Mouse (Mus musculus): ENCODE data around the gene Olfml2a.
"Not testable (repeated sequence)": the region's sequence is repeated elsewhere in the genome, so short reads cannot be mapped to it uniquely, and the experiment has no call there.

Gene Olfml2a

GRCm38 (mm10) chr2:38987371-38987770 lies 55.6 kb downstream of the Olfml2a start:
- no peak for DNase-seq (ENCODE audit: low read depth)

DNA sequence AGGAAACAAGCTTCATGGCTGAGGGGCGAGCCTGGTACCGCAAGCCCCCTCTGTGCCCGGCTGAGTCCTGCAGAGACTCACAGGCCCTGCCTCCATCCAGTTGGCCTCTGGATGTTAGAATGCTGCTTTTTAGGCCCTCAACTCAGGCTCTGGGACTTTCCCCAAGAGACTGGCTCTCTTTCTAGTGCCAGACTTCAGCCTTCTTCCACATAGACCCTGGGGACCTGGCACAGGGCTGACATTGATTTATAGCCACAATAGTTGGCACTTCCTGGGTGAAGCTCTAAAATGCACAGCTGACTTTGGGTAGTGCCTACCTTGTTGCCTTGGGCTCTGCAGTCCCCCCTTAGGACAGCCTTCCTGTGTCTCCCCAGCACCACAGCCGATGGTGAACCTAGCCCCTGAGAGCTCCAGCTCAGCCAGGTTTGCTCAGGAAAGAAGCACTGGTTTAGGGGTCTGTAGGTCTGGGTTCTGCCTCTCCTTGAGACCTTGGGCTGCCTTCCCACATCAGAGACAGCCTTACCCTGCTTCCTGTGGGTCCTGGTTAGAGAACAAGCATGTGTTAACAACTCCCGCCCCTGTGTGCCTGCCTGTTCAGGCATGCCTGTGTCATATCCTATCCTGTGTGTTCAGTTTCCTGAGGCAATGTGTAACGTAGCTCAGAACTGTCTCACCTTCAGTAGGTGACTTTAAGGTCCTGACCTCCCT lies 56.2 kb downstream of the Olfml2a start:
- DNase-seq (ENCODE audit: low read depth): no peak

DNA sequence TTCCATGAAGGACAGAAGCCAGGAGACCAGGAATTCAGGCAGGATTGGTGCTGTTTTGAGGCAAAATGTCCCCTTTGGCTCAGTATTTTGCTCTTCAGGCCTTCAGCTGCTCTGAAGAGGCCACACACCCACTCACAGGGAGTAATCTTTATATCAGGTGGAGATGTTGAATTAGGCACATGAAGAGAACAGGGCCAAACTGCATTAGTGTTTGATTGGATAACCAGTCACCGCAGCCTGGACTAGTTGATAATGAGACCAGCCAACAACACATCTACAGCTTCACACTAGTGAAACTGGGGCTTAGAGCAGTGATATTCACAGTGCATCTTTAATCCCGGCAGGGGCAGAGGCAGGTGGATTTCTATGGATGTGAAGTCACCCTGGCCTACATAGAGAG lies 57.2 kb downstream of the Olfml2a start:
- DNase-seq (ENCODE audit: low read depth): no peak

DNA sequence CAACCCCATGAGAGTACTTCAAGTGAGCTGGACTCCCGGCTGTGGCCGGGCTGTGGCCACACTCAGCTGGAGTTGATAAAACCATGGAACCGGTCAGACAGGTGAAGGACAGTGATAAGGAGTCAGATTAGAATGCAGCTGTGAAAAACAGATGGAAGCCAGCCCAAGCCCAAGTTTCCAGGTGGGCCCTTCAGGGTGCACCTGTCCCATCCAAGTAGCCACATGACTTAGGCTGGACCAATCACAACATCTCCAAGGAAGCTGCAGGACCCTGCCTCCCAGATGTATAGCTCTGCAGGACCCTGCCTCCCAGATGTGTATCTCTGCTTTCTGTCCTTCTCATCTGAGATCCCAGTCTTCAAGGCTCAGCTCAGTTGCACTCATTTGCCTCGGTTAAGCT lies 60.2 kb downstream of the Olfml2a start:
- no peak for DNase-seq (ENCODE audit: low read depth)

DNA sequence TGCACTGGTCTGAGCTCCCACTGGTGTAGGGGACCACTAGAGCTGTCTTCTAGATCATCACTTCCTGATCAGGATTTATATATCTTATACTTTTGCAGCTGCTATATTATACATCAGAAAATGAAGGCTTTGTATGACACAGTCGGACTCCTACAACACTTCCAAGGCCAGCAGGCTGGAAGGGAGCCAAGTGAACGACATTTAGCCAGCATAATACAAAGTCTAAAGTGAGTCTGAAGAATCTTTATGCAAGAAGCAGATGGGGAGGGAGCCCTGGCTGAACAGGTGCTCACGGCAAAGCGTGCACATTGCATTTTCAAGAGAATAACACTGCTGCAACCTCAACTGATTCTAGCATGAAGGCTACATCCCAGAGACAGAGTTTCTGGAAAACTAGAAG lies 60.7 kb downstream of the Olfml2a start:
- DNase-seq (ENCODE audit: low read depth): no peak

DNA sequence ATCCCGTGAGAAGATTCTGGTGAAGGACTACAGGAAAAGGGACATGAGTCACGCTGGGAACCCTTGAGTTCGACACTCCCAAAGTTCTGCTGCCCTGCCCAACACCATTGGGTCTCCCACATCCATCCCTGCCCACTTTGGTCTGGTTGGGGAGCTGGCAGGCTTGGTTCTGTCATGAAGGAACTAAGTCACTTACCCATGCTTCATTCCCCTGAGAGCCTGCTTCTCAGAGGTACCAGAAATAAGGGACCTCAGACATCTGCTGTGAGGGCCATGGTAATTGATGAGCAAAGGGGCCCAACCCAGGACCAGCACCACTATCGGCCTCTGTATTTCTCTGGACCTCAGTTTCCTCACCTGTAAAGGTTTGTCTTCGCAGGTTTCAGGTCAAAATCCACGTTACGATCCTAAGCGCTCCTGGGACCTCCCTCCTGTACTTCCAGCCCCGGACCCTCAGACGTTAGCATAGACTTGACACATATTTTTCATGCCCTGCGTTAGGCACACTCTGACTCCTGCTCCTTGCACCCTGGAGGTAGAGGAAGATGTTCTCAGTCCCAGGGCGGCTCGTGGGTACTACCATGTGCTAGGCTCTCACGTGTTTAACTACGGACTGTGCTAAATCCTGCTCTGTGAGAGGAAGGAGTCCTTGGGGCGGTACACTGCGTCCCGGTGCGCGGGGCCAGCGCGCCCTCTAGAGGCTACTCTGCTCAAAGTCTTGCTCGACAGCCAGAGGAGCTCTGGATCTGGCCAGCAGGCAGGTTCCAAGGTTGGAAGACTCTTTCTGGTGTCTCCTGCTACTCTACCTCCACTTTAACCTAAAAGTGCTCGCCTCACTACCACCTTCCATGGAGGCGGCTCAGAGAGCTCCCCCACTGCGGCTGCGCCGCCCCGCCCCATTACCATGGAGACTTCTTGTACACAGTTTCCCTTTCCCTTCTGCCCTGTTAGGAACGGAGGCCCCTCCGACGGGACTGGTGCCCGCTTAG lies 65.9 kb downstream of the Olfml2a start, which contains the start of gene Wdr38:
Gene Wdr38, plus strand, starts transcription at position 91 of the 989 bp plus-strand sequence.
- DNase-seq (ENCODE audit: low read depth): peak; percentile 93

- DNase-seq (ENCODE audit: low read depth): no peak
Measured at GRCm38 (mm10) chr2:38999381-38999780, 67.6 kb downstream of the Olfml2a start.

DNA sequence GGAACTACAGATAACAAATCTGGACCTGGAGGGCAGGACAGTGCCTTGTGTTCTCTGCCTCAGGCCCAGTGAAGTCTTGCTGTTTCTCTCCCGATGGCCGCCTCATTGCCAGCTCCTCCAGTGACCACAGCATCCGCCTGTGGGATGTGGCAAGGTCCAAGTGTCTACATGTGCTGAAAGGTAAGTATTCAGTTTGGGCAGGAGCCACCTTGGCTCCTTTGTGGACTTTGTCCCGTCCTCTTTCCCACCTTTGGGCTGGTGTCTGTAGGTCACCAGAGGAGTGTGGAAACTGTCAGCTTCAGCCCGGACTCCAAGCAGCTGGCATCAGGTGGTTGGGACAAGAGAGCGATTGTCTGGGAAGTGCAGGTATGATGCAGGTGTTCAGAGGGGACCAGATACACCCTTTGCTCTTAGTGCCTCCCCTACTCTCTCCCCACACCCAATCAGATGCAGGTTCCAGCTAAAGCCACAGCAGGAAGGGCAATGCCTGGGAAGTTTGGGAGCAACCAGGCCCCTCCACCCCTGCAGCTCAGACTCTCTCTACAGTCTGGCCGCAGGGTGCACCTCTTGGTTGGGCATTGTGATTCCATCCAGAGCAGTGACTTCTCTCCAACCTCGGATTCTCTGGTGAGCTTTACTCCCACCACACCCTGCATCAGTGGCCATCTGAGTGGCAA lies 68.3 kb downstream of the Olfml2a start:
- DNase-seq (ENCODE audit: low read depth): no peak

- no peak for DNase-seq (ENCODE audit: low read depth)
Measured at GRCm38 (mm10) chr2:39000587-39000919, 68.8 kb downstream of the Olfml2a start.

- no peak for DNase-seq (ENCODE audit: low read depth)
Measured at GRCm38 (mm10) chr2:39001866-39002265, 70.1 kb downstream of the Olfml2a start.

DNA sequence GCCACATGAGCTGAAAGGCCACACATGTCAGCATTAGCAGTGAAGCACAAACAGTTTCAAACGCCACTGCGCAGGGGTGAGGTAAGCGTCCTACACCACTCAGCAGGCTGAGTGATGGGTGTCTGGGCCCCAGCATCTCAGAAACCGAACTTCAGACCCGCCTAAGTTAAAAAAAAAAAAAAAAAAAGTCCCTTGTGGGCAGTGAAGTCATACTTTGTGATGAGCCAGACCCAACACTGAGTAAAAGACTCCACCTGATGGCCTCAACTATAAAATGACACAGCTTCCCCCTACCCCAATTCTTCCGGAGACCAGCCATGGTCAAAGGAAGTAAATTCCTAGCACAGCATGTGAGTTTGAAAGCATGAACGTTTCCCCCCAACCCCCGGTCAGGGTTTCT lies 71.3 kb downstream of the Olfml2a start:
- DNase-seq (ENCODE audit: low read depth): peak; percentile 36

- no peak for DNase-seq (ENCODE audit: low read depth)
Measured at GRCm38 (mm10) chr2:39003512-39003911, 71.7 kb downstream of the Olfml2a start.

- DNase-seq (ENCODE audit: low read depth): peak; percentile 75
Measured at GRCm38 (mm10) chr2:39004372-39004771, 72.6 kb downstream of the Olfml2a start.

- peak; percentile 96 for DNase-seq (ENCODE audit: low read depth)
Measured at GRCm38 (mm10) chr2:39004880-39005435, 73.2 kb downstream of the Olfml2a start, which contains the start of gene Arpc5l. Gene Arpc5l (plus strand): TSS chr2:39005348.

GRCm38 (mm10) chr2:39005574-39006079 lies 73.8 kb downstream of the Olfml2a start, which contains the start of gene Rpl35:
Gene Rpl35 (minus strand): TSS chr2:39005624.
- peak; percentile 80 for DNase-seq (ENCODE audit: low read depth)

DNA sequence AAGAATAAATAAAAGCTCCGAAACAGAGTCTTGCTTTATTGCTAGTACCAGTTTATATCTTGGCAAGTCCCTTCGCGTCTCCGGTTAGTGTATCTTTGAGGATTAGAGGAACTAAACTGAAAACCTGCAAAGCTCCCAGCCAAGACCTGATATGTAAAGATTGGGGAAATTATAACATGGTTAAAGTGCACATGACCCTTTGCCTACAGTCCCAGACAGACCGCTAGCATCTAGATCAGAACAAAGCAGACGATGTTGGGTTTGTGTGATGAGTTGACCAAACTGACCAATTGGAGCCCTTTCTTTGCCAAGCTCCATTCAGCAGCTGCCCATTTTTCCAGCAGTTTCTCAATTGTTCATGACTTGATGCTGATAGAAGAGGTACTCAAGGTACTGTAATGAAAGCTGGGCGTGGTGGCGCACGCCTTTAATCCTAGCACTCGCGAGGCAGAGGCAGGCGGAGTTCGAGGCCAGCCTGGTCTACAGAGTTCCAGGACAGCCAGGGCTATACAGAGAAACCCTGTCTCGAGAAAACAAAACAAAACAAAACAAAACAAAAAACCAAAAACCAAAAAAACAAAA lies 74.5 kb downstream of the Olfml2a start:
- DNase-seq (ENCODE audit: low read depth): no peak

DNA sequence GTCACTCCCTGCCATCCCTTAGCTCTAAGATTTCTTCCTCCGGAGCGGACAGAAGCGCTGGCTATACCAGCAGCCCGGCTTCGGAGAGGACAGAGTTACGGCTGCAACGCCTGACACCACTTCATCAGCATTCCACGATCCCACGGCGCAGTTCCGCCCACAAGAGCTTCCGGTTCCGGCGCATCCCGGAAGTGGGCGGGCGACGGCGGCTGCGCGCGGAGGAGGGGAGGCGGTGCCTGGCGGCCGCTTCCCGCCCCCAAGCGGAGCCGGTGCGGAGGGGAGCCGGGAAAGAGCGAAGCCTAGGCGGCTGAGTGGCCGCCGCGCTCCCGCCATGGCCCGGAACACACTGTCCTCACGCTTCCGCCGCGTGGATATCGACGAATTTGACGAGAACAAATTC lies 76.1 kb downstream of the Olfml2a start:
- DNase-seq (ENCODE audit: low read depth): peak; percentile 96

DNA sequence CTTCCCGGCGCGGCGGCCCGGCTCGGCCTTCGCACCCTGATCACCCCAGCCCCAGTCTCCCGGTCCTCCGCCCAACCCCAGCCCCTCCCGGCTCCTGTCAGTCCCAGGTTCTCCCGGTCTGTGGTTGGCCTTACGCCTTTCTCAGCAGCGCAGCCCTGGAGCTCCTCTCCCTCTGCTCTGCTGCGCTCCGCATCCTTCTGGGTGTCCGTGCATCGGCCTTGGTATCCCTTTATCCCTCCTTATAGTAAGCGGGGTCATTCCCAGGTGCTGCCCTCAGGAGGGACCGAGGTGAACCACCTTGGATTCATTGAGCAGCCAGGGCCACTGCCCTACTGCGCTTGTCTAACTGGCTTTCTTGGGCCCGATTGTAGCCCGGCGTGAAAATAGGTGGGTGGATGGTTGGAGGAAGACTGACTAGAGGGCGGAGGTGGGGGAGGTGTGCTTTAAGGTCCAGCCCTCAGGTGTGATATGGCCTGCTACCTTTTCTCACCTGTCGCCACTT lies 76.6 kb downstream of the Olfml2a start:
- DNase-seq (ENCODE audit: low read depth): no peak

GRCm38 (mm10) chr2:39008954-39009365 lies 77.2 kb downstream of the Olfml2a start:
- DNase-seq (ENCODE audit: low read depth): peak; percentile 90

GRCm38 (mm10) chr2:39010144-39010543 lies 78.4 kb downstream of the Olfml2a start:
- not testable (repeated sequence) for DNase-seq (ENCODE audit: low read depth)

DNA sequence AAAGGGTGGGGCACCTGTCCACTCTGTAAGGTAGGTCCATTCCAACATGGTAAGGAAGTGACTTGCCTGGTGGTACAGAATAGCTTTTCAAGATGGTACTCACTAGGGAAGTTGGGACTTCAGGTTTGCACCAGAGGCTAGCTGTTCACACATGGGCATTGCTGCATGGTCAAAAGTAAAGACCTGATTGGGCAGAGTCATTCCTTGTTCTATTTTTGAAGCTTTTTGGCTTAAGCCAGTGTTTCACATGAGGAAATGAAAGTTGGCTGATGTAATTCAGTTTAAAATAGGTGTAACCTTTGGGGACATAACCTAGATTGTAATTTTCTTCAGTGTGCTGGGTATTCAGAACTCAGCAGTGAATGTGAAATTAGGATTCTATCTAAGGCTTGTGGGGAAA lies 79.5 kb downstream of the Olfml2a start:
- DNase-seq (ENCODE audit: low read depth): no peak

Data from induced T-regulatory cell, adult 2 months (primary cell).